Mouse (Mus musculus): Measurements from ENCODE around the gene Tbc1d10b. TPM values are rescaled to one million over a fixed set of nuclear protein-coding genes. Genes with fewer than 3 reads are reported as not detected.

Gene Tbc1d10b
- polyA plus RNA-seq, 1 experiment: 6.3 TPM

DNA sequence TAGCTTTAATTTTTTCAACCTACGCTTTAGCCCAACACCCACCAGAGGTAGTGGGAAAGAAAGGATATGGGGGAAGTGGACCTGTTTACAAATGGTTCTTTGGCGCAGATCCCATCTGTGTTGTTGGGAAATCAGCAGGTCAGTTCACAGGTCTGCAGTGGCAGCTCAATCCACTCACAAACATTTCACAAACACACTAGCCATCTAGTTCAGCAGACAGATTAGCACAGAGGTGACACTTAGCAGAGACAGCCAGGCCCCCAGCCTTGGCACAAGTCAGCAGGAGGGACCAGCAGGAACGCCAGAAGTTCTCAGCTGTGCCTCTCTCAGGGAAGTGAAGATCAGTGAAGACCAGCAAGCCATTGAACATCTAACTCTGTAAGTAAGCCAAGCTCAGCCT is 60.4 kb downstream of the Tbc1d10b start:
- no peak overlapping the region for H3K4me3 ChIP-seq (ENCODE audit: control insufficient read depth, low read depth, low read length)
- no peaks in the 10 kb centered on the region for H3K27me3 ChIP-seq (ENCODE audit: control insufficient read depth, insufficient read depth, low read length)
- no peaks in the 10 kb centered on the region for H3K4me1 ChIP-seq (ENCODE audit: control insufficient read depth, insufficient read depth, low read length)
- no peaks in the 10 kb centered on the region for H3K36me3 ChIP-seq (ENCODE audit: control insufficient read depth, insufficient read depth, low read length)
- TF ChIP-seq CTCF (IDR thresholded peaks at IDR 0.05; ENCODE audit: control insufficient read depth, insufficient read depth, insufficient replicate concordance, low read depth, low read length): no peak
- no peak for TF ChIP-seq POLR2A (IDR thresholded peaks at IDR 0.05; ENCODE audit: control insufficient read depth, low read depth, low read length)
- H3K27ac ChIP-seq (ENCODE audit: control insufficient read depth, insufficient read depth, low read depth, low read length): no peak overlapping the region

Other genes starting within 250 kb of the Tbc1d10b start
- 83.3 and 84.9 TPM in 2 replicates for gene Cdipt, start 232.6 kb downstream of the Tbc1d10b start, polyA plus RNA-seq (2012; rRNA removed)
- 804 and 822 TPM in 2 replicates for gene Cdiptos, start 232.4 kb downstream of the Tbc1d10b start, polyA plus RNA-seq (2012; rRNA removed)
- 3.0 and 4.0 TPM in 2 replicates for gene Mvp, start 193.8 kb downstream of the Tbc1d10b start, polyA plus RNA-seq (2012; rRNA removed)
- 0.90 and 1.2 TPM in 2 replicates for gene Pagr1b, start 192.0 kb downstream of the Tbc1d10b start, polyA plus RNA-seq (2012; rRNA removed)
- gene Pagr1a, start 191.1 kb downstream of the Tbc1d10b start, polyA plus RNA-seq (2012; rRNA removed): 1.3 and 2.0 TPM in 2 replicates
- 13.5 and 16.2 TPM in 2 replicates for gene Gm42742, start 187.4 kb downstream of the Tbc1d10b start, polyA plus RNA-seq (2012; rRNA removed)
- 2.7 and 3.4 TPM in 2 replicates for gene Prrt2, start 187.3 kb downstream of the Tbc1d10b start, polyA plus RNA-seq (2012; rRNA removed)
- 59.1 and 59.6 TPM in 2 replicates for gene Maz, start 181.4 kb downstream of the Tbc1d10b start, polyA plus RNA-seq (2012; rRNA removed)
- 10.2 and 11.2 TPM in 2 replicates for gene Kif22, start 166.0 kb downstream of the Tbc1d10b start, polyA plus RNA-seq (2012; rRNA removed)
- gene Zg16, start 121.1 kb downstream of the Tbc1d10b start, polyA plus RNA-seq (2012; rRNA removed): 0.76 and 0.93 TPM in 2 replicates
- gene AI467606, start 117.1 kb downstream of the Tbc1d10b start, polyA plus RNA-seq (2012; rRNA removed): 4.6 and 4.9 TPM in 2 replicates
- gene Qprt, start 86.2 kb downstream of the Tbc1d10b start, polyA plus RNA-seq (2012; rRNA removed): 0.05 and 0.22 TPM in 2 replicates
- 0.09 and 0.10 TPM in 2 replicates for gene Spn, start 70.6 kb downstream of the Tbc1d10b start, polyA plus RNA-seq (2012; rRNA removed)
- gene Cd2bp2, start 12.4 kb downstream of the Tbc1d10b start, polyA plus RNA-seq (2012; rRNA removed): 19.6 and 27.8 TPM in 2 replicates
- 1.3 and 1.4 TPM in 2 replicates for gene Mylpf, start 422 bp upstream of the Tbc1d10b start, polyA plus RNA-seq (2012; rRNA removed)
- 3.4 and 3.7 TPM in 2 replicates for gene Zfp553, start 24.6 kb upstream of the Tbc1d10b start, polyA plus RNA-seq (2012; rRNA removed)
- gene Sept1, start 24.7 kb upstream of the Tbc1d10b start, polyA plus RNA-seq (2012; rRNA removed): 2.8 and 3.2 TPM in 2 replicates
- gene Zfp771, start 35.8 kb upstream of the Tbc1d10b start, polyA plus RNA-seq (2012; rRNA removed): 41.0 and 48.4 TPM in 2 replicates
- gene Dctpp1, start 52.2 kb upstream of the Tbc1d10b start, polyA plus RNA-seq (2012; rRNA removed): 22.2 and 23.7 TPM in 2 replicates
- gene Sephs2, start 65.6 kb upstream of the Tbc1d10b start, polyA plus RNA-seq (2012; rRNA removed): 79.1 and 84.0 TPM in 2 replicates
- 0.79 and 0.93 TPM in 2 replicates for gene Itgal, start 87.8 kb upstream of the Tbc1d10b start, polyA plus RNA-seq (2012; rRNA removed)
- gene Zfp768, start 137.1 kb upstream of the Tbc1d10b start, polyA plus RNA-seq (2012; rRNA removed): 42.7 and 45.0 TPM in 2 replicates
- 1.0 and 1.4 TPM in 2 replicates for gene Zfp747, start 167.6 kb upstream of the Tbc1d10b start, polyA plus RNA-seq (2012; rRNA removed)
- 0.32 and 0.37 TPM in 2 replicates for gene 9130019O22Rik, start 178.7 kb upstream of the Tbc1d10b start, polyA plus RNA-seq (2012; rRNA removed)
- gene E430018J23Rik, start 185.2 kb upstream of the Tbc1d10b start, polyA plus RNA-seq (2012; rRNA removed): 6.2 and 6.7 TPM in 2 replicates
- gene Zfp764, start 198.4 kb upstream of the Tbc1d10b start, polyA plus RNA-seq (2012; rRNA removed): 0.30 and 0.31 TPM in 2 replicates
- 18.6 and 30.1 TPM in 2 replicates for gene Zfp688, start 213.6 kb upstream of the Tbc1d10b start, polyA plus RNA-seq (2012; rRNA removed)
- 11.2 and 12.7 TPM in 2 replicates for gene Zfp689, start 240.7 kb upstream of the Tbc1d10b start, polyA plus RNA-seq (2012; rRNA removed)